Mouse (Mus musculus): ENCODE measurements around the gene Med21. TPM values are rescaled to one million over a fixed set of nuclear protein-coding genes. Genes with fewer than 3 reads are reported as not detected.
A peak's percentile ranks its signal among the peaks of the same experiment; 100 is the strongest.

Gene Med21
- polyA plus RNA-seq, 1 experiment from 2014 or later, result 52.2 TPM

DNA sequence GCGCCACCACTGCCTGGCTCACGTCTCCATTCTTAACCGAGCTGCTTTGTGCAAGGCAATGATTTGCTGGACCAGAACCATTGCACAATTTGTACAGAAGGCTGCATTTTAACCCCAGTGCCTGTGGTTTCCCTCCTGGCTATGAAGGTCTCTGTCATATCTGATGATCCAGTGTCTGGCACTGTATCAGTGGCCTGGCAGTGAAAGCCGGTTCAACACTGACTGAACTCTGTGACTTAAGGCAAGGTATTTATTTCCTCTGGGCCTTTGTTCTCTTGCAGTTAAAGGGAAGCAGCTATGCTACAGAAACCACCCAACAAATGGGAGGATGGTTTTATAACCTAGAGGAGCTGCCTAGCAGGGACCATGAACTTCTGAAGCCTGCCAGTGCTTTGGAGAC, 11.4 kb upstream of the Med21 start:
- Histone ChIP-seq H3K9ac (replicated peaks) (no peak overlapping the region), H3K4me1 (ENCODE audit: insufficient read depth) (peaks cover 41% of the 10 kb centered on the region), H3K36me3 (replicated peaks; ENCODE audit: insufficient read depth, low read length) (no peaks in the 10 kb centered on the region), H3K27ac (ENCODE audit: low read depth) (peak overlapping the region; percentile 60), H3K4me2 (ENCODE audit: low read depth, low read length) (peak overlapping the region; percentile 31; the same call in 1 of the 2 replicates), H3K9me3 (ENCODE audit: low read length) (no peaks in the 10 kb centered on the region), H3K4me3 (ENCODE audit: low read depth, low read length) (no peak overlapping the region), H3K27me3 (ENCODE audit: insufficient read depth, low read length) (no peaks in the 10 kb centered on the region)
- DNase-seq (no peak), ATAC-seq (no peak)
- TF ChIP-seq CTCF (IDR thresholded peaks at IDR 0.05; ENCODE audit: low read depth) (no peak), EP300 (IDR thresholded peaks at IDR 0.05; ENCODE audit: low read depth) (no peak)
- 34% methylated on average over 4 of the region's 4 CpGs for WGBS (ENCODE audit: insufficient replicate concordance)

DNA sequence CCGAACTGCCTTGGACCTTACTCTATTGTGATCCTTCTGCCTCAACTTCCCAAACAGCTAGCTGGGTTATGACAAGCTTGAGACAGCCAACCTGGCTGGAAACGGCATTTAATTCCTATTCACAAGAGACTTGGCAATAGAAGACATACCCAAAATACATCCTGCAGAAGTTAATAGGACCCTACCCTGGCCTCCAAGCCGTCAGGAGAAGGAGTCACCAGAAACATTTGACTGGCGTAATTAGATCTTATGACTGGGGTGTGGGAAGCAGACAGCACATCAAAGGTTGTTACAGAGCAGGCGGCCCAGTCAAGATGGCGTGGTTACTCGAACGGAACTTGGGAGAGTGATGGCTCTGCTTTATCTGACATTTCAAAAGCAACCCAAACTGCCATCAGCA, 10.5 kb upstream of the Med21 start:
- ATAC-seq (no peak), DNase-seq (no peak)
- Histone ChIP-seq H3K9me3 (ENCODE audit: low read length) (no peaks in the 10 kb centered on the region), H3K4me1 (ENCODE audit: insufficient read depth) (peaks cover 41% of the 10 kb centered on the region), H3K9ac (replicated peaks) (peak overlapping the region; percentile 23; the same call in 1 of the 2 replicates), H3K4me3 (ENCODE audit: low read depth, low read length) (no peak overlapping the region), H3K36me3 (replicated peaks; ENCODE audit: insufficient read depth, low read length) (no peaks in the 10 kb centered on the region), H3K4me2 (ENCODE audit: low read depth, low read length) (peak overlapping the region; percentile 85), H3K27ac (ENCODE audit: low read depth) (peak overlapping the region; percentile 60), H3K27me3 (ENCODE audit: insufficient read depth, low read length) (no peaks in the 10 kb centered on the region)
- TF ChIP-seq CTCF (IDR thresholded peaks at IDR 0.05; ENCODE audit: low read depth) (no peak), EP300 (IDR thresholded peaks at IDR 0.05; ENCODE audit: low read depth) (no peak)
- 60% methylated on average over 8 of the region's 8 CpGs for WGBS (ENCODE audit: insufficient replicate concordance)

DNA sequence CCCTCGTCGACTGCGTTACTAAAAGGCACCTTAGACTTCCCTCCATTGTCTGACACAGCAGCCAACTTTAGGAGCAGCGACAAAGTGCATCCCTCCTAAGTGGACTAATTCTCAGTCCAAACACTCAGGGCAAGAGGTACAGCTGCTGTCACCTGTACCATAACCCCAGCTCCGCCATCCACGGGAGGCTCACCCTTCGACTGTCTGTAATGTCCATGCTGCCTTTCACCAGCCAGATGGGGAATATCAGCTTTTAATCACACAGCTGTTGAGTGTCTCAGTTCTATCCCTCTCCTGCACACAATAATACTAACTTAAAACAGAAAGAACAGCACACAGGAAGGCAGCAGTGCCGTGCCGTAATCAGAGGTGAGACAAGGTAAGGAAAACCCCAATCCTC, 9.9 kb upstream of the Med21 start:
- H3K4me3 ChIP-seq (ENCODE audit: low read depth, low read length), result no peak overlapping the region
- ATAC-seq (no peak), DNase-seq (no peak)
- H3K9me3 ChIP-seq (ENCODE audit: low read length), result no peaks in the 10 kb centered on the region
- no peaks in the 10 kb centered on the region for H3K36me3 ChIP-seq (replicated peaks; ENCODE audit: insufficient read depth, low read length)
- WGBS (ENCODE audit: insufficient replicate concordance), result 80% methylated on average over 9 of the region's 9 CpGs
- H3K9ac ChIP-seq (replicated peaks), result 0 out of 2 replicates have a peak overlapping the region, but pooled peaks have one; percentile 74
- no peaks in the 10 kb centered on the region for H3K27me3 ChIP-seq (ENCODE audit: insufficient read depth, low read length)
- TF ChIP-seq EP300 (IDR thresholded peaks at IDR 0.05; ENCODE audit: low read depth), result no peak
- TF ChIP-seq CTCF (IDR thresholded peaks at IDR 0.05; ENCODE audit: low read depth), result no peak
- peak overlapping the region; percentile 41; the same call in 1 of the 2 replicates for H3K27ac ChIP-seq (ENCODE audit: low read depth)
- H3K4me1 ChIP-seq (ENCODE audit: insufficient read depth), result peaks cover 41% of the 10 kb centered on the region
- peak overlapping the region; percentile 85 for H3K4me2 ChIP-seq (ENCODE audit: low read depth, low read length)

DNA sequence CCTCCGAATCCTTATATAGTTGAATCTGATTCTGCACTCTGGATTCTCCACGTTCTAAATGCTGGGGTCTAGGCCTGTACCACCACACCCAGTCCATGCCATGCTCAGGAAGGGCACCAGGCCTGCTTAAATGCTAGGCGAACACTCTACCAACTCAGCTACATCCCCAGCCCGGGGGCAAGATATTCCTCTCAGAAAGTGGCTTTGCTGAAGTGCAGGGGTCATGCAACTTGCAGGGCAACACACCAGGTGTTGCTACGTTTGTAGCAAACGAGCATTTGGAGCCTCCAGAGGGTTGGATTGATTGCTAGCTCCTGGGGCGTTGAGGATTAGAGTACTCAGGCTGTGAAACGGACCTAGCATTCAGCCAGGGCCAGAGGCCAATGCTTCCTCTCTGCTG, 9.2 kb upstream of the Med21 start:
- H3K4me2 ChIP-seq (ENCODE audit: low read depth, low read length), result peak overlapping the region; percentile 85
- H3K4me3 ChIP-seq (ENCODE audit: low read depth, low read length), result peak overlapping the region; percentile 70
- 47% methylated on average over 8 of the region's 8 CpGs for WGBS (ENCODE audit: insufficient replicate concordance)
- no peak for TF ChIP-seq CTCF (IDR thresholded peaks at IDR 0.05; ENCODE audit: low read depth)
- no peak for TF ChIP-seq EP300 (IDR thresholded peaks at IDR 0.05; ENCODE audit: low read depth)
- ATAC-seq (no peak), DNase-seq (no peak)
- H3K4me1 ChIP-seq (ENCODE audit: insufficient read depth), result peaks cover 41% of the 10 kb centered on the region
- H3K27me3 ChIP-seq (ENCODE audit: insufficient read depth, low read length), result no peaks in the 10 kb centered on the region
- H3K9ac ChIP-seq (replicated peaks), result peak overlapping the region; percentile 74
- peak overlapping the region; percentile 86 for H3K27ac ChIP-seq (ENCODE audit: low read depth)
- H3K9me3 ChIP-seq (ENCODE audit: low read length), result no peaks in the 10 kb centered on the region
- no peaks in the 10 kb centered on the region for H3K36me3 ChIP-seq (replicated peaks; ENCODE audit: insufficient read depth, low read length)

DNA sequence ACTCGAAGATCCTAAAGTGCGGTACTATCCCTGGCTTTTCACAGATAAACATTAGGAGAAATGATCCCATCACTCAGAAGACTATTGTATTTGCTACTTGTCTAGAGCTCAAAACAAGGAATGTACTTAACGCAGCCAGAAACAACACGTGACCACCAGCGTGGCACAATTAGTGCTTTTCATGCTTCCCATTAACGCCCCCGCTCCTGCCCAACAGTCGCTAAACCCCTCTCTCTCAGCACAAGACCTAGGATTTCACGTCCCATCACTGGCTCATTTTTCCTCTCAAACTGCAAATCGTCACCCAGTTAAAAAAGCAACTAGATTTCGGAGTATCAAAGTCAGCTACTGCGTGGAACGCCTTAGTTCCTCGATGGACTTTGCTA, 8.7 kb upstream of the Med21 start:
- ATAC-seq (no peak), DNase-seq (no peak)
- Histone ChIP-seq H3K9ac (replicated peaks) (peak overlapping the region; percentile 74), H3K9me3 (ENCODE audit: low read length) (no peaks in the 10 kb centered on the region), H3K27me3 (ENCODE audit: insufficient read depth, low read length) (no peaks in the 10 kb centered on the region), H3K36me3 (replicated peaks; ENCODE audit: insufficient read depth, low read length) (no peaks in the 10 kb centered on the region), H3K4me1 (ENCODE audit: insufficient read depth) (peaks cover 41% of the 10 kb centered on the region), H3K4me3 (ENCODE audit: low read depth, low read length) (peak overlapping the region; percentile 70), H3K4me2 (ENCODE audit: low read depth, low read length) (peak overlapping the region; percentile 85), H3K27ac (ENCODE audit: low read depth) (peak overlapping the region; percentile 86)
- WGBS (ENCODE audit: insufficient replicate concordance), result 15% methylated on average over 14 of the region's 14 CpGs
- no peak for TF ChIP-seq EP300 (IDR thresholded peaks at IDR 0.05; ENCODE audit: low read depth)
- no peak for TF ChIP-seq CTCF (IDR thresholded peaks at IDR 0.05; ENCODE audit: low read depth)

DNA sequence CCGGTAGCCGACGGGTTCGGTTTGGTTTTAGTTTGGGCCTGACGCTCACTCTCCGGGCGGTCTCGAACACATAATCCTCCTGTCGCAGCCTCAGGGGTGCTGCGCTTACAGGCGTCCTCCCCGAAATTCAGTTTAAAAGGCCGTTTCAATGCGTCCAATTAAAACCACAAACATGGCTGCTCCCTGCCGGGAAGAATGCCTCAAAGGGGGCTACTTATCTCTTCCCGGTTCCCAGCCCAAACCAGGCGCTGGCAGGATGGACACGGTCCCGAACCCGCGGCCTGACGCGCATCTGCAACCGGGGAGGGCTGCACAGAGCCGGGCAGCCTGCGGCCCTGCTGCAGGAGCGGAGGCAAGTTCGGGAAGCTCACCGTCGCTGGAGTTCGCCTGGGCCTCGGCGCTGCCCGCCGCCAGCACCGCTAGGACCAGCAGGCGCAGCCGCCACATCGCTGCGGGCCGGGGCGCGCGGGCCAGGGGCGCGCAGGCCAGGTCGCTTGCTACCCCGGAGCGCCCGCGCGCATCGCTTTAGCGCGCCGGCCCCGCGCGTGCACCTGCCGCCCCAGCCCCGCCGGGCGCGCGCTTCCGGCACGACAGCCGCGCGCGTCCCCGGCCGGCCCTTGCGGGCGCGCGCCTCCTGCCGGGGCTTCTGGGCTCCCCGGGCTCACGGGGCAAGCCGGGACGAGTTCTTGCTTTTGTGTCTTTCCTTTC, 8.2 kb upstream of the Med21 start:
- H3K4me1 ChIP-seq (ENCODE audit: insufficient read depth), result peaks cover 38% of the 10 kb centered on the region
- peak overlapping the region; percentile 86 for H3K27ac ChIP-seq (ENCODE audit: low read depth)
- H3K4me2 ChIP-seq (ENCODE audit: low read depth, low read length), result peak overlapping the region; percentile 85
- no peaks in the 10 kb centered on the region for H3K9me3 ChIP-seq (ENCODE audit: low read length)
- H3K27me3 ChIP-seq (ENCODE audit: insufficient read depth, low read length), result no peaks in the 10 kb centered on the region
- no peak for TF ChIP-seq EP300 (IDR thresholded peaks at IDR 0.05; ENCODE audit: low read depth)
- TF ChIP-seq CTCF (IDR thresholded peaks at IDR 0.05; ENCODE audit: low read depth), result peak; percentile 40
- H3K36me3 ChIP-seq (replicated peaks; ENCODE audit: insufficient read depth, low read length), result no peaks in the 10 kb centered on the region
- peak; percentile 86 for DNase-seq
- peak; percentile 89 for ATAC-seq
- WGBS (ENCODE audit: insufficient replicate concordance), result 5% methylated on average over 49 of the region's 82 CpGs
- H3K9ac ChIP-seq (replicated peaks), result peak overlapping the region; percentile 74
- peak overlapping the region; percentile 70 for H3K4me3 ChIP-seq (ENCODE audit: low read depth, low read length)

Measured in liver, postnatal 0 days (tissue).